Mouse (Mus musculus) telencephalon, adult 2 months (tissue): ENCODE results near the gene Aurkaip1.

ENCODE experiments used
- DNase-seq: peaks from one replicate; pipeline ENCODE4 v3.0.0-alpha.2; 2011; ENCODE audit warnings: low read depth, low spot score

Gene Aurkaip1

DNA sequence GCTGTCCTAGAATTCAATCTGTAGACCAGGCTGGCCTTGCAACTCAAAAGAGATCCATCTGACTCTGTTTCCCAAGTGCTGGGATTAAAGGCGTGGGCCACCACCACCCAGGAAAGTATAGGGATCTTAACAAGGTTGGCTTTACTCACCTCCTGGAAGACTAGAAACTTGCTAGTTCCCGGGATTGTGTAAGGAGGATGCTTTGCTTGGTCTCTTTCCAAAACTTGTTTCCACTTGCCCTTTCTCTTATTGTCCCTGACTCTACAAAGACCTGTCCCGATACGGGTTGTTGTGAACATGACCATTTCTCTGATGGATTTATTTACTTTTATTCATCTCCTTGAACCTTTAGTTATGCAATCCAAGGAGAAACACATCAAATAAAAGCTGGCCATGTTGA, 1.2 kb upstream of the Aurkaip1 start:
- DNase-seq: no peak

DNA sequence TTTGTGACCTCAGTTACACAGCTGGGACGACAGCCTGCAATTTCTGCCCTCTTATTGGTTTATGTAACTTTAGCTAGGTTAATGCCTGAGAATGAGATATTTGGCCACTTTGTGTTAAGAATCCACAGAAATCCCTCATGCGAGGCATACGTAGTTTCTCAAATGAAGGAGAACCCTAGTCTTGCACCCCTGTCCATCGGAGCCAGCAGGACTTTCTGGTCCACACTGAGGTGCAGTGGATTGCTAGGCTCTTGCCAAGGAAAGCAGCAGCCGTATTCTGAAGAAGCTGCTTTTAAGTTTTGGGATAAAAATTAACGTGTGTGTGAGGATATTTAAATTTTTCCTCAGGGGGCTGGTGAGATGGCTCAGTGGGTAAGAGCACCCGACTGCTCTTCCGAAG, 476 bp upstream of the Aurkaip1 start:
- no peak for DNase-seq

DNA sequence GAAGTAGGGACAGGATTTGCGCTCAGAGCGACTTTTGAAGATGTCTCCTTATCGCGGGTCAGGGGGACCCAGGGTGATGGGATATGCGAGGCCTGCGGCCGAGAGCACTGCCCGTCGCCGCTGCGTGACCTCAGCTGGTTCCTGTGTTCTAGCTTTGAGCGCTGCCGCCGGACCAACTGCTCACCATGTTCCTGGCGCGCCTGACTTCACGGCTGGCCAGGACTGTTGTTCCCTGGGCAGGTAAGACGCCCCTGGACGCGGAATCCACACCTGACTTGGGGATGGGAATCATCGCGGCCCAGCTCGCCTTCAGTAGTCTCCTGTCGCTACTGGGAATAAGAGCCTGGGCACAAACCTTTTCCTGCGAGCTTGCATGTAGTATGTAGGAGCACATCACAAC, 759 bp downstream of the Aurkaip1 start:
- no peak for DNase-seq

DNA sequence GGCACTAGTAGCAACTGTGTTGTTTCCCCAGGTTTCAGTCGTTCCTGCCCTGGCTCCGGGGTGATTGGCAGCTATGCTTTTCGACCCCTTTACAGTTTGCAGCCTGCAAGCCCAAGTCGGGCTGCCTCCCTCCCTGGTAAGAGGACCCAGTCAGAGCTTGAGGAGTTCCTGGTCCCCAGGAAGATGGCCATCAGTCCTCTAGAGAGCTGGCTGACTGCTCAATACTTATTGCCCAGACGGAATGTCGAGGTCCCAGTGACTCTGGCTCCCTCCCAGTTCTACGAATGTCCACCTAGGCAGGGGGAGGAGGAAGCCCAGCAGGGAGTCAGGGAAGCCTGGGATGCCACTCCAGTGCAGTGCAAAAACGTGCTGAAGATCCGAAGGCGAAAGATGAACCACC, 1.2 kb downstream of the Aurkaip1 start:
- DNase-seq: no peak

DNA sequence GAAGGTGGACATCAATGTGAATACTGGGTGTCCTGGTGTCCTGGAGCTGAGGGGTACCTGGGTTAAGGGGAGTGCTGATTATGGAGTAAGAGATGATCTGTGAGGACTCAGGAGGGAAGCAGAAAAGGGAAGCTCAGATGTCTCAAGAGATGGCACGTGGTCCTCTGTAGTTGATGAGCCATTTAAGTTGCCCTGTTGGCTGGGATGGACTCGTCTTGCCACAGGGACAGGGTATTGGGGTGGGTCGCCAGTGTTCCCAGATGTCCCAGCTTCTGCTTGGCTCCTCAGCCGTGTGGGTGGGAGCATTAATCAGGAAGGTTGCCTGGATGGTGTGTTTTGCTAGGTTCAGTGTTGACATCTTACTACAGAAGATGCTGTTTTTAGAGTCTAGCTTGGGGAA, 2.2 kb downstream of the Aurkaip1 start:
- no peak for DNase-seq

DNA sequence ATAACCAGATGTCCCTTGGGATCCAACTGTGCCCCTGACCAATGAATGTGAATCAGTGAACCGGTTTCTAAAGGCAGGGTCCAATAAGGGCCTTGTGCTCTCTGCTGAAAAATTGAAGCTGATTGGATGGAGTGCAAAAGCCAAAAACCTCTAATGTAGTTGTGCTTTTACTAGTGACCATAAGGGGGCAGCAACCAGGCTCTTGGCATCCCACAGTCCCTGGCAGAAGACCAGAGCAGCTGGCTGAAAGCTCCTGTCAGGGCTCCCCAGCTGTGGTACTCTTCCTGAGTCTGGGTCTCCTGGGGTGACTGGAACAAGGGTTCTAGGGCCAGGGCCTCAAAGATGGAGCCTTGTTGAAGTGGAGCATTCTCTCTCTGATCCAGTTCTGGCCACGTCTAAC, 2.8 kb downstream of the Aurkaip1 start:
- peak; percentile 61 for DNase-seq

DNA sequence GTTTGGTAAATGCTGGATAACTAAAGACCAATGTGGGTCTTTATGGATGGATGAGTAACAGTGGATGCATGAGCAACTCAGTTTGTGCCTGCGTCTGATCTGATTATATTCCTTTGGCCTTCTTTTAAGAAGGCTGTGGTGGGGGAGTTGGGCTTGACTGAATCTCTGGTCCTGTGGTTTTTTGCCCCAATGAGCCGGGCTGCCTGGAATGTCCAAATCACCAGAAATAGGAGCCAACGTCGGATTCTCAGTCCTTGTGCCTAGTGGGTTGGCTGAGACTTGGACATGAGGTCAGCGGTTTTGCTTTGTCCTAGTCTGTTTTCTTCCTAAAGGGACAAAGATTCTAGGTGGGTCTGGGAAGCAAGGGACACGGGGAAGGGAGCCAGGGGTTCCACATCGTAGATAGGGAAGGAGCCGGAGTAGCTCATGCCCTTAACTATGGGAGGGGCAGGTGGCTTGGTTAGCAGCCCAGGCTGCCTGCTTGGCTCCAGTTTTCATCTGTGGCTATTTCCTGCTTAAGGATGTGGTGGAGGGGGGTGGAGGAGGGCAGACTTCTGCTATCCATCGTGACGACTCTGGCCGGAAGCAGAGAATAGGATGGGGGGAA, 6.4 kb downstream of the Aurkaip1 start:
- DNase-seq: no peak

DNA sequence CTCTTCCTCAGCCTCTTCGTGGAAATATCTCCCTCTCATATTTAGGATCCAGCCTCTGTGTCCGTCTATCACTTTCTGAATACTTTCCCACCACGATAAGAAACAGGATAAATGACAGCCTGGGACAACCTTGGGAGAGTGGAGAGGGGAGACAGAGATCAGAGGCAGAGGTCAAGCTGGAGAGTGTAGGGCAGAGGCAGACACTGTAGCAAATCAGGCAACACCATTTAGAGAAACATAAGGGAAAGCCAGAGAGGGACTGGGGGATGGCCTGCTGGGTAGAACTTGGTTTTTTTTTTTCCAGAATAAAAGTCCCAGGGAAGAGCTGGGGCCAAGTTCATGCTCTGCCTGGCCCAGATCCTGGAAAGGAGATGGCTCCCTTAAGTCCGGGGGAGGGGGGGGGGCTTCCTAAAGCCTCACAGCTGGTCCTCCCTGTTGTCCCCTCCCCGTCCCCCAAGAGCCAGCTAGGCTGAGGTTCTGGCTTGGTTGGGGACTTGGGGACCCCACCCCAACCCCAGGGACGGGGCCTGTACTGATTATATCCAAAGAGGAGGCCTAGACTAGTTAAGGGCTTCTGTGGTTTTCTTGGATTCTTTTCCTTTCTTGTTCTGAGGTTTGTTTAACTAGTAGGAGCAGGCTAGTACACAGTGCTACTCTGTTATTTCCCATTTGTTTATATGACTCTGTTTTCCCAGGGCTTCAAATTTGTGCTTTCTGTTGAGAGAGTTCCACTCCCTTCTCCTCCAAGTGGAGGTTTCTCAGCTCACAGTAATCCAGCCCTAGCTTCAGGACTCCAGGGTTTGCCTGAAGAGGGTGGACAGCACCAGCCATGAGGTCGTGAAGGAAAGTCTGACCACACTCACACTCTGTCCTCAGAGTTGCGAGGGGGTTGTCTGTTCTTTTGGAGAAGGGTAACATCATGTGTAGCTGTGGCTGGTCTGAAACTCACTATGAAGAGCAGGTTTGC, 7.4 kb downstream of the Aurkaip1 start:
- no peak for DNase-seq

DNA sequence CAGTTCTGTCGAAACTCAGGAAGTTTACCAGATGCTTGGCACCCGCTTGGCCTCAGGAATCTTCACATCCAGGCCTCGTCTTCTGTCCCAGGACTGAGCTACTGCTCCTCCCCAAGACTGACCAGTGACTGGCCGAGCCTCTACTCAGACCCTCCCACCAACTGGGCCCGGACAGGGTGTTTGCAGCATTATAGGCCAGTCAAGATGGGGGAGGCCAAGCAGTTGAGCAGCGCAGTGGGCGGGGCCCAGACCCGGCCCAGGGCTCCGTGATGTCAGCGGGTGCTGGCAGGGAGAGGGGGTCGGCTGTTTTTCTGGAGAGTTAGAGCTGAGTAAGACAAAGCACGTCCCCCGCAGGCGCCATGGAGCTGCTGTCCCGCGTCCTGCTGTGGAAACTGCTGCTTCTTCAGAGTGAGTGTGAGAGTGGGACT, 8.4 kb downstream of the Aurkaip1 start, which contains the start of gene Mxra8:
Gene Mxra8, plus strand, starts transcription at position 198 of the 428 bp plus-strand sequence.
- no peak for DNase-seq

DNA sequence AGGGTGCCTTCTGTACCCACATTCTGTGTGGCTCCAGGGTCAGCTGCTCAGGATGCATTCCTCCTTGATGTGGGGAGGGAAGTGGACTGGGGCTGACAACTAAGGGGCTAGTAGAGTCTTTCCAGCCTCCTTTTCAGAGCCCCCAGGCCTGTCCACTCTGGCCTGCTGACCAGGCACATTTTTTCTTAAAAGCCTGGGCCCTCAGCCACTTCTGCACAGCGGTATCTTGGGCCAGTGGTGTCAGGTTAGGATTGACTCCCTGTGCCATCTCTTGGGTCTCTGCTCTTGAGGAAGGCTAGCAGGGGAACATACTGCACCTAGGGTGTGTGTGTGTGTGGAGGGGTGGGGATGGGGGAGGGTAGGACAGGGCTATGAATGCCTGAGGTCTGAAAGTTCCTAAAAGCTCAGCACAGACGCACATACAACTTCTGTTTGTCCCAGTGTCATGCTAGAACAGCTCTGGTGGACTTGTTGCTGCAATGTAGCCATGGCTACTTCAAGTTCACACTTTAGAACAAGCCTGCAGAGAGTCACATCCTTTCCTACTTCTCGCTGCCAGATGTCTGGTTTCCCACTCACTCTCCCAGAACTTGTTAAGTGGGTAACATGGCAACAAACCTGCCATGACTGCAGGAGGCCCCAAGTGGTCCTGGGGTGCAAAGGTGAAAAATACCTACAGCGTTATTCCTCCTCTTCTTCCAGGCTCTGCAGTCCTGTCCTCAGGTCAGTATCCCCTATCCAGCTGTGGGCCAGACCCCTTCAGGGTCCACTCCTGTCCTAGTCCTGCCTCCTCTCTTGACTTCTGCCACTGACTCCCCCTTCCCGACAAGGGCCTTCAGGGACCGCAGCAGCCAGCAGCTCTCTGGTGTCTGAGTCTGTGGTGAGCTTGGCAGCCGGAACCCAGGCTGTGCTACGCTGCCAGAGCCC, 9.3 kb downstream of the Aurkaip1 start:
- DNase-seq: no peak

DNA sequence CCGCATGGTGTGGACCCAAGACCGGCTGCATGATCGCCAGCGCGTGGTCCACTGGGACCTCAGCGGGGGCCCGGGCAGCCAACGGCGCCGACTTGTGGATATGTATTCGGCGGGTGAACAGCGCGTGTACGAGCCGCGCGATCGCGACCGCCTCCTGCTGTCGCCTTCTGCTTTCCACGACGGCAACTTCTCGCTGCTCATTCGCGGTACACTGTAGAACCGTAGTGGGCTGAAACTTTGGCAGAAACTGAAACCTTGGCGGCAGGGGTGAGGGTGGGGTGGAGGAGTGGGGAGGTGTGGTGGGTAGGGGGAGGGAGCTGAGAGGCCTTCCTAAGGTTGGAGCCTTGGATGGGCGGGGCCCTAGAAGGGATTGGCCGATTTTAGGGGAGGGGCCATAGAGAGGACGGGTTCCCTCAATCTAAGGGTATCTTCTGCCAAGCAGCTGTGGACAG, 10.0 kb downstream of the Aurkaip1 start:
- no peak for DNase-seq

DNA sequence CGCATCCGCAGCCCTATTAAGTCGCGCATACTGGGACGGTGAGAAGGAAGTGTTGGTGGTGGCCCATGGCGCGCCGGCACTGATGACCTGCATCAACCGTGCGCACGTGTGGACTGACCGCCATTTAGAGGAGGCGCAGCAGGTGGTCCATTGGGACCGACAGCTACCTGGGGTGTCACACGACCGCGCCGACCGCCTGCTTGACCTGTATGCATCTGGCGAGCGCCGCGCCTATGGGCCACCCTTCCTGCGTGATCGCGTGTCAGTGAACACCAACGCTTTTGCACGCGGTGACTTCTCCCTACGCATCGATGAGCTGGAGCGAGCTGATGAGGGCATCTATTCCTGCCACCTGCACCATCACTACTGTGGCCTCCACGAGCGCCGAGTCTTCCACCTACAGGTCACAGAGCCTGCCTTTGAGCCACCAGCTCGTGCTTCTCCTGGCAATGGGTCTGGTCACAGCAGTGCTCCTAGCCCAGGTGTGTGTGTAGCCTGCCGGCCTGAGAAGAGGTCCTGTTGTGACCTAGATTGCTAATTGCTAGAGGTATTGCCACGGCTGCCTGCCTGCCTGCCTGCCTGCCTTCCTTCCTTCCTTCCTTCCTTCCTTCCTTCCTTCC, 10.7 kb downstream of the Aurkaip1 start:
- DNase-seq: no peak

DNA sequence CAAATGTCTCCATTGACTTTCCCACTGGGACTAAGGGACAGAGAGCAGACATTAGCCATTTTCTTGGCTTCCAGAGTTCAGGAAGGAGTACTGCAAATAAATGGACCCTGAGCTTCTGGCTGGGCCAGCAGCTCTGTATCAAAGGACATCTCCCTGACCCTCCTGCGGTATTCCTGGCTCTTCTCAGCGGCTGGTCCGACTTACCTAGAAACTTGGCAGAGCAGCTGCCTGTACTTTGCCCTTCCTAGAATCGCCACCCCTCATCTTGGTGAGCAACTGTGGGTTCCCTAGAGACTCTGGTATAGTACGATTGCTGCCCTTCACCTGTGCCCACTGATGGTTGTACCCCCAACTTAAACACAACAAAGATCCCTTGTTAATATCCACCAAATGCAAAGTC, 12.2 kb downstream of the Aurkaip1 start:
- no peak for DNase-seq

DNA sequence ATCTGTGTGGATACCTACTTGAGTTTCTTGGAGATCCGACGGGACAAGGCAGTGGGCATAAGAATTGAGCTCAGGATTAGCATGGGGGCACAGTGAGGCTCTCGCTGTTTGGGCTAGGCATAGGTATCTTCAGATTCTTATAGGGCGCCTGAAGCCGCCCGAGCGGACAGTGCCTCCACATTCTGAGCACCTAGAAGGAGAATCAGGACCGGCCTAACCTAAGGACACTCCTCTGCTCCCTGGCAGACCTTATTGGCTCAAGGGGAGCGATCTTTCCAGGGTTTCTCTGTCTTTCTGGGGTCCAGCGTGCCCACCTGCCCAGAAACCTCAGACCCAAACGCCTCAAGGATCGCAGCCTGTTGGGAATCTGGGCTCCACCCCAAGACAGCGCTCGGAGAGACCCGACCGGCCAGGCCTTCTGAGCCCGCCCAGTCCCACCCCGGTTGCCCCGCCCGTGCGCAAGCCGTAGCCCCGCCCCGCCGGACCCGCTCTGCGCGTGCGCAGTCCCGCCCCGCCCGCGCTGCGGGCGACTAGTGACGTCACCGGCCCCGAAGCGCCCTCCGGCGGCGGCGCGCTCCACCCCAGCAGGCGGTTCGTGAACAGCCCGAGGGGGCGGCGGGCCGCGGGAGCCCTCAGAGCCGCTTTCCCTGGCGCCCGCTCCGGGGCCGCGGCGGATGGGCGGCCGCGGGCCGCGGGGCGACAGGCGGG, 16.0 kb downstream of the Aurkaip1 start, which contains the start of gene Dvl1:
Gene Dvl1, plus strand, starts transcription at position 532 of the 708 bp plus-strand sequence.
- peak; percentile 77 for DNase-seq

DNA sequence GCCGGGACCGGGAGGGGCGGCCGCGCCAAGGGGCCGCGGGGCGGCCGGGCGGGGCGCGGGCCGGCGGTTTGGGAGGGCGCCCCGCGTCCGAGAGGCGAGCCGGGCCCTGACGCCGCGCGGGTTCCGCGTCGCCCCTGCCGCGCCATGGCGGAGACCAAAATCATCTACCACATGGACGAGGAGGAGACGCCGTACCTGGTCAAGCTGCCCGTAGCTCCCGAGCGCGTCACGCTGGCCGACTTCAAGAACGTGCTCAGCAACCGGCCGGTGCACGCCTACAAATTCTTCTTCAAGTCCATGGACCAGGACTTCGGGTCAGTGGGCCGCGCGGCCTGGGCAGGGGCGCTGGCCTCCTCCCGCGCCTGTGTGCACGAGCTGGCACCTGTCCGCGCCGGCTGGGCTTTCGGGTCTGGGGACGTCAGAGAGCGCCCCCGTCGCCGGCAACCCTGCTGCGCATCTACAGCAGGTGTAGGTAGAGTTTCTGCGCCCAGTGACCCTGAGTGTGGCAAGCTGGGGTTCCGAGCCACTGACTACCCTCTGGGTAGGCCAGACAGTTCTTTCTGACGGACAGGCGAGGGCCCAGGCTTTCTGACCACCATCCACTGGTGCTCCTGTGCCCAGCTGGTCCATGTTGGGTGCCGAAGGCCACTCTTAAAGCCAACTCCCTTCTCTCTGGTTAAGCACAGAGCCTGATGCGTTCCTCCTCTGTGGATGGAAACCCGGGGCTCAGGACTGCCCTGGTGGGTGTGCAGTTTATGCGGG, 16.7 kb downstream of the Aurkaip1 start:
- no peak for DNase-seq

DNA sequence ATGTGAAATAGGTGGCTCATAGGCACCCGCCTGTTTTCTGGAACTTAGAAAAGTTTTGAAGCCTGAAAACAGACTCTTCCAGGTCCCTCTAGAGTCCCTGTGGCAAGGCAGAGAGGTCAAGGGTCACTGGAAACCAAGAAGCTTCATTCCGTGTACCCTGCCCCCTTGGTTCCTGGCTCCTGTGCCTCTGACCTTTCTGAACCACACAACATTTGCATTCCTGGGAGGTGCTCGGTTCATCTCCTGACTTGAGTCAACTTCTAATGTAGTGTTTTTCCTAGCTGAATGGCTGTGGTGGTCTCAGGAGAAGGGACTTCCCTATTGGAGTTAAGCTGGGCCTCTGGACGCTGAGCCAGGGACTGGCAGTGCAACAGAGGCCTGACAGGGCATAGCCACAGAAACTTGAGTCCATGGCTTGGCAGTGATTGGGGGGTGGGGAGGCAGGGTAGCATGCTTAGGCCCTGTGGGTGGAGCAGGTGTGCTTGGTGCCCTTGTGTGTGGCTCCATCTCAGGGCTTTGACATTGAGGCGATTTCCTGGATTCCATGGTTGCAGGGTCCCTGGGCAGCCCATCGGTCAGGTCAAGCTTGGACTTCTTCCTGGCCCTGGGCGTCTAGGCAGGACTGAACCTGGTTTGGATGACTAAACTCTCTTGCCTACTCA, 17.5 kb downstream of the Aurkaip1 start:
- DNase-seq: no peak

DNA sequence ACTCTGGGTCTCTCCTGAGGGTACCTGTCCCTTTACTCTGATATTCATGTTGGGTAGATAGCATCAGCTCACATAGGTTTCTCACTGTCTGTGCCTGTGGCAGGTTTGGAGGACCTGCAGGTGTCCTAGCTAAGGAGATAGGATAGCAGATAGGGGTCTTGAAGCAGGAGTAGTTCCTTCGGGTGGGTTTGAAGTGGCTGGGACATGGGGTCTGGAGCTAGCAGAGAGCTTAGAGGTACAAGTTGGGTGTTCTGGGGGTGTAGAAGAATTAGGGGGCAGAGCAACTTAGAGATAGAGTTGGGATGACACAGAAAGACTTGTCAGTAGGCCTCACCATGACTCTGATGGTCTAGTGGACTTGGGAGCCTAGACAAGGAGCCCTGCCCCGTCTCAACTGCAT, 18.3 kb downstream of the Aurkaip1 start:
- no peak for DNase-seq

DNA sequence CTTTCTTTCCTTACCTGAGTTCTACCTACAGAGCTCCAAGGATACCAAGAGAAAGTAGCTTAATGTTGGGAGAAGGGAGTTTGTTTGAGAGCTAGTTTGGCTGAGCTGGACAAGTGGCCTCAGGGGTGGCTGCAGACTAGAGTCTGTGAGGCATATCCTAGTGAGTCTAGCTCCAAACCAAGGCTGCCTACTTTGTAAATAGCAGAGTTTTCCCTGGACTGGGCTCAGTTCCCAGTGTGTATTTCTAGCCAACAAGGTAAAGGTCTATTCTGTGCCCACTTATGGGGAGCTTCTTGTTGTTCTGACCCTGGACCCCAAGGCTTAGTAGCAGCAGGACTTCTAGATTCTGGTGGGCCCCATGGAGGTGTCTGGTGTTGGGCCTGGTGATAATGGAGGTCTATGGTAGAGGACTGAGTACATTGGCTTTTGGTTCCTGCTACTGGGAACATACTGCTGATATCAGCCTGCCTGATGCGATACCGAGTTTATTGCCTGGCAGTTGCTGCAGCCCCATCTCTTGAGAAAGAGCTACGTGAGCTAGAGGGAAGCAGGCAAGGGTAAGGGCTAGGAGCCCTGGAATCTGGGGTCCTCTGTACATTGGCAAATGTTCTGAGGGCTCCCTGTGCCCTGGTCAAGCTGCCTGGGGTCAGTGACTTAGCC, 18.9 kb downstream of the Aurkaip1 start:
- no peak for DNase-seq

DNA sequence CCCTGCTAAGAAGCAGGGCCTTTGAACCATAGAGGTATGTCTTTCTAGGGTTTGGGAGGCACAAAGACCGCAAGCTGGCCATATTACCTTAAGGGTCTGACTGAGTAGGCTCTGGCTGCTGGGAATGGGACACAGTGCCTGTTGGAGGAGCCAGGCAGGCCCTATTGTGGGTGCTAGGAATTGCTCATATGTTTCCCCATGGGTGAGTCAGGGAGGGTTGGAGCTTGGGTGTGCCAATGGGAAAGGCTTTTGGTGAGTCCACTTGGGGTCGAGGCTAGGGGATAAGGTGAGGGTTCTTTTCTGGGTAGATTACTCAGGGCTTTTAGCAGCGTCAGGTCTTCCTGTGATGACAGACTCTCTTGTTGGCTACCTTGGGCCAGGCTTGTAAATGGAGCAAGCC, 20.3 kb downstream of the Aurkaip1 start:
- no peak for DNase-seq
